Mouse (Mus musculus) forebrain, embryonic 16.5 days (tissue): ENCODE measurements around the gene Mapkapk5. TPM values are rescaled to one million over a fixed set of nuclear protein-coding genes. Genes with fewer than 3 reads are reported as not detected.
"Not testable (repeated sequence)": the region's sequence is repeated elsewhere in the genome, so short reads cannot be mapped to it uniquely, and the experiment has no call there.

Source experiments
- ATAC-seq: fragments of 200-750 bp; cut with Nextera tagmentation; 2 replicates; pipeline ENCODE4 v1.8.0; 2017; ENCODE audit warnings: mild to moderate bottlenecking, moderate library complexity
- H3K27ac ChIP-seq: fragments of 300-500 bp; sonication (generic); 2 replicates; pipeline ENCODE4 v1.5.1; 2014; ENCODE audit warnings: low read length, control low read depth
- H3K27me3 ChIP-seq: fragments of 300-500 bp; sonication (generic); replicated peaks from 2 replicates; pipeline ENCODE4 v1.6.1; 2014; ENCODE audit warnings: low read length; ENCODE audit not compliant: control insufficient read depth, insufficient read depth
- H3K36me3 ChIP-seq: fragments of 300-500 bp; sonication (generic); 2 replicates; pipeline ENCODE4 v1.6.1; 2014; ENCODE audit not compliant: control insufficient read depth, insufficient read depth
- H3K4me1 ChIP-seq: fragments of 300-500 bp; sonication (generic); replicated peaks from 2 replicates; pipeline ENCODE4 v1.6.1; 2014; ENCODE audit warnings: low read length; ENCODE audit not compliant: control insufficient read depth, insufficient read depth
- H3K4me2 ChIP-seq: fragments of 300-500 bp; sonication (generic); 2 replicates; pipeline ENCODE4 v1.6.1; 2014; ENCODE audit warnings: mild to moderate bottlenecking, low read length, control low read depth
- H3K4me3 ChIP-seq: fragments of 300-500 bp; sonication (generic); replicated peaks from 2 replicates; pipeline ENCODE4 v1.5.1; 2014; ENCODE audit warnings: mild to moderate bottlenecking, low read length, control low read depth
- H3K9ac ChIP-seq: fragments of 300-500 bp; sonication (generic); replicated peaks from 2 replicates; pipeline ENCODE4 v1.6.1; 2014; ENCODE audit warnings: low read depth, low read length, control low read depth
- H3K9me3 ChIP-seq: fragments of 300-500 bp; sonication (generic); 2 replicates; pipeline ENCODE4 v1.6.1; 2016; ENCODE audit warnings: low read length; ENCODE audit not compliant: control insufficient read depth
- WGBS: fragments of 180-500 bp; shearing (Covaris S2); extraction: QIAGEN DNeasy Blood & Tissue Kit; methylation state at CpG from one replicate; pipeline ENCODE4 v1.1.7; 2014; 5-methylcytosine and 5-hydroxymethylcytosine counted together
- polyA plus RNA-seq: library from polyadenylated mRNA; unstranded; fragments of >200 nt; fragmentation: Nextera tagmentation; extraction: Ambion mirVana; gene quantifications from 2 replicates; pipeline ENCODE4 v1.2.1, GENCODE M21; 2015

The Mapkapk5 gene
- polyA plus RNA-seq, 1 experiment from 2014 or later, result 67.8 TPM

DNA sequence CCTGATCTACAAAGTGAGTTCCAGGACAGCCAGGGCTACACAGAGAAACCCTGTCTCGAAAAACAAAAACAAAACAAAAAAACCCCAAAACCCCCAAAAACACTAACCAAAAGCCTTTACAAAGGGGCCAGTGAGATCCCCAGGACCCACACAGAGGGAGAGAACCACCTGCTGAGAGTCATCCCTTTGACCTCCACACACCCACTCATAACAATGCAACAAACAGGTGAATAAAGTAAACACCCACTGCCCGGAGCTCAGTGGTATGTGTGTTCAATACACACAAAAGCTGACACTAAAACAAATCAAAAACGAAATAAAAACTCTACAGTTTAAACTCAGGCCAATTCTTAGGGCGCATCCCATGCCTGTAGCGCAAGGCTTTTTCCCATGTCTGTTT is 5.6 kb downstream of the Mapkapk5 start:
- 93% methylated on average over 5 of the region's 5 CpGs for WGBS
- Histone ChIP-seq H3K4me2 (no peak overlapping the region), H3K9ac (no peak overlapping the region)

DNA sequence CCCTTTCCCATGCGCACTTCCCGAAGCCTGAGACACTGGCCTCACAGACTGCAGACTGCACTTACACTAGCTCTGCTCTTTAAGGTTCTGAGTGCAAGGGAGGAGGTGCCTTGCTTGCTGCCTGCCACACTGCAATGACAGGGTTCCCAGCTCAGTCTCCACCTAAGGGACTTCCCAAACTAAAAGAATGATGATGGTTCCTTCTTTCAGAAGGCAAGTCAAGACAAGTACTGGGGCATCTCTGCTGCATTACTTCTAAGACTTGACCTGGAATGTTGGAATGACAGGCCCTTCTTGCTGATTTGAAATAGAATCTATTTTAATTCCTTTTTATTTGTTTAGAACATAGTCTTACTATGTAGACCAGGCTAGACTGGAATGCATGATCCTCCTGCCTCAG is 8.1 kb downstream of the Mapkapk5 start:
- H3K4me3 ChIP-seq, result no peak overlapping the region
- peaks cover 18% of the 10 kb centered on the region; the same call in 1 of the 2 replicates for H3K36me3 ChIP-seq
- no peak overlapping the region for H3K9ac ChIP-seq
- no peak overlapping the region for H3K4me2 ChIP-seq
- 75% methylated on average over 2 of the region's 2 CpGs for WGBS
- H3K9me3 ChIP-seq, result no peaks in the 10 kb centered on the region
- H3K4me1 ChIP-seq, result 0 out of 2 replicates have a peak, but pooled peaks cover 5% of the 10 kb centered on the region
- no peak overlapping the region for H3K27ac ChIP-seq
- H3K27me3 ChIP-seq, result no peaks in the 10 kb centered on the region
- no peak for ATAC-seq

More for the DNA sequence above, 5.6 kb downstream of the Mapkapk5 start:
- peaks cover 25% of the 10 kb centered on the region for H3K4me1 ChIP-seq
- H3K27me3 ChIP-seq, result no peaks in the 10 kb centered on the region
- peaks cover 8% of the 10 kb centered on the region; the same call in 1 of the 2 replicates for H3K36me3 ChIP-seq
- H3K9me3 ChIP-seq, result no peaks in the 10 kb centered on the region
- H3K27ac ChIP-seq, result no peak overlapping the region
- ATAC-seq, result no peak
- no peak overlapping the region for H3K4me3 ChIP-seq

DNA sequence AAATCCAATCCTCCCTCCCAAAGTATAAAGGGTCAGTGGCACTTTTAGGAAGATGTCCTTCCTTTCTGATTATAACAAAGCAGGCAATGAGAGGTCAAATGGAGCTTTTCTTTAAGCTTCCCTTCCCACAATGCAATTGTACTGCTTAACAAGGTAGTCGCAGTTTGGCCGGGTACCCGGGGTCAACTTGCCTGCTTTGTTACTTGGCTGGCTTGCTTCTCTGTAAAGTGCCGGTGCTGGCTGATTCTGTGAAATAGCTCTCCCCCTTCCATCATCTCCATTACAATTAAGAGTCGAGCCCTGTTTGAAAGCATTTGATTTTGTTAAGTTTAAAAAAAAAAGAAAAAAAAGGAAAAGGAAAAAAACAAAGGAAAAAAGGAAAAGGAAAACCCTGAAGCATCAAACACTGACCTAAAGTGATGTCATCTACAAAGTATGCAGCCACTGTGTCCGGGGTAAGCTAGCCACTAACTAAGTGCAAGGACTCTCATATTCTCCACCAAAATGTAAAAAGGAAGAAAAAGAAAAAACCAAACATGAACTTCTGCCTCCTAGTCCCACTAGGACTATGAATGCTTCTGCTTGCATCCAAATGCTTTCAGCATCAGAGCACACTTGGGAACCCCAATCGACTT is 8.7 kb downstream of the Mapkapk5 start:
- Histone ChIP-seq H3K27me3 (no peaks in the 10 kb centered on the region), H3K4me1 (0 out of 2 replicates have a peak, but pooled peaks cover under 1% of the 10 kb centered on the region), H3K36me3 (peaks cover 20% of the 10 kb centered on the region; the same call in 1 of the 2 replicates), H3K27ac (no peak overlapping the region), H3K9ac (no peak overlapping the region), H3K4me3 (no peak overlapping the region), H3K4me2 (no peak overlapping the region), H3K9me3 (no peaks in the 10 kb centered on the region)
- WGBS, result 37% methylated on average over 7 of the region's 7 CpGs
- ATAC-seq, result no peak

DNA sequence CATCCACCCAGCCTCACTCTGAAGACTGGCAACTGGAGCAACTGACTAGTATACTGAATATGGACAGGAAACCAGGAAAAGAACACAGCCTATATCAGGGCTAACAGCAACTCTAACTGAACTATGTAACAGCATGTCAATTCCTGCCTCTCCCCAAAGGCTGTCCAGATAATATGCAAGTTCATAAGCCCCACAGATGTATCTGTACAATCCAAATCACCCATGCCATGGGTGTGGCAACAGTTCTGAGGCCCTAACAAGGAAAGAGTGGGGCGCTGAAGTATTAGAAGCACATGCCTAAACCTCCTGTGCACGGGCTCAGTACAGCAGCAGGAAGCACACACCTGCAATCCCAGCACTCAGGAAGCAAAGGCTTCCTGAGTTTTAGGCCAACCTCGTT is 10.6 kb downstream of the Mapkapk5 start:
- Histone ChIP-seq H3K4me2 (no peak overlapping the region), H3K9me3 (no peaks in the 10 kb centered on the region), H3K9ac (no peak overlapping the region), H3K4me1 (no peaks in the 10 kb centered on the region), H3K36me3 (peaks cover 32% of the 10 kb centered on the region), H3K4me3 (no peak overlapping the region), H3K27ac (no peak overlapping the region), H3K27me3 (no peaks in the 10 kb centered on the region)
- 96% methylated on average over 3 of the region's 3 CpGs for WGBS
- ATAC-seq, result no peak

DNA sequence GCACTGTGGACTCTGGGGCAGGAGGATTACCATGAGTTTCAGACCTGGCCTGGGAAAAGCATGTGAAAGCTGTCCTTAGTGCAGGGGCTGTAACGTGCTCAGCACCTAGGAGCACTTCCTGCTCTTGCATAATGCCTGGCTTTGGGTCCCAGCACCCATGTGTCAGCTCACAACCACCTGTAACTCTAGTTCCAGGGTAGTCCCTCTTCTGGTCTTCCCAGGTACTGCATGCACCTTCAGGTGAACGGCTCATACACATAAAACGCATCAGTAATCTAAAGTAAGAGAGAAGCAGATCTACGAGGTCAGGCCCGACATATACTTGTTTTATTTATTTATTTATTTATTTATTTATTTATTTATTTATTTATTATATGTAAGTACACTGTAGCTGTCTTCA is 11.2 kb downstream of the Mapkapk5 start:
- Histone ChIP-seq H3K4me2 (no peak overlapping the region), H3K4me3 (no peak overlapping the region), H3K27me3 (no peaks in the 10 kb centered on the region), H3K27ac (no peak overlapping the region), H3K4me1 (no peaks in the 10 kb centered on the region), H3K9ac (no peak overlapping the region), H3K9me3 (no peaks in the 10 kb centered on the region), H3K36me3 (peaks cover 32% of the 10 kb centered on the region)
- ATAC-seq, result no peak
- 94% methylated on average over 5 of the region's 5 CpGs for WGBS

DNA sequence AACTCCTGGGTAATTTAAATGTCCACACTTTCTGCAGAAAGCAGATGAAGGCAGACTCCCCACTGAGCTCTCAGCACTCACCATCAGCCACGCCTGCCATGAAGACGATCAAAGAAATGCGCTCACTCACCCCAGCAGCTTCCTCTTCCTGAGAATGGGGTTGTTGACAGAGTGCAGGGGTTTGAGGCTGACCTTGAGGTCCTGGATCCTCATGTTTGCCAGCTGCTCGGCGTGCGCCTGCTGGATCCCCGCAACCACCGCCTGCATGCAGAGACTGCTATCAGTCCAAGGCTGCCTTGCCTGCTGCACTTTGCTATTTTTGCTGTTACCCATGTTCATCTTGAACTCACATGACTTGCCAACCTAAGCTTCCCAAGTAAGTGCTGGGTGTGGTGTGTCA is 18.7 kb downstream of the Mapkapk5 start:
- Histone ChIP-seq H3K27ac (no peak overlapping the region), H3K9me3 (no peaks in the 10 kb centered on the region), H3K27me3 (no peaks in the 10 kb centered on the region), H3K9ac (no peak overlapping the region), H3K36me3 (peaks cover 44% of the 10 kb centered on the region), H3K4me1 (no peaks in the 10 kb centered on the region), H3K4me2 (no peak overlapping the region), H3K4me3 (no peak overlapping the region)
- 86% methylated on average over 8 of the region's 8 CpGs for WGBS
- no peak for ATAC-seq

DNA sequence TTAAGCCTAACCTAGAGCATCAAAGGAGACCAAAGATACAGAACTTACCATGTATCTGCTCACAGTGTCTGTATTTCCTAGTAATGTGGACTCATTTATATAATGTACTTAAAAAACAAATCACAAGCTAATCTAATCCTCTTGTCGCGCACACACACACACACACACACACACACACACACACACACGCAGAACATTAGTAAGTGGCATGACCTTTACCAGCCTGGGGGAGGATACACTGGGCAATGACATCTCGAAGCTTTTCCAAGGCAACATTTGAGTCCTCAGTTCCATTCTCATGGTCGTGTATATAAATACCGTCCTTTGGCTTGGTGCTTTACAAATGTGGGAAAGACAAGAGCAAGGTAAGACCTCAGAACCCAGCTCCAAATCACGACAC is 19.2 kb downstream of the Mapkapk5 start:
- no peak for ATAC-seq
- WGBS, result 91% methylated on average over 7 of the region's 7 CpGs
- Histone ChIP-seq H3K4me3 (no peak overlapping the region), H3K36me3 (peaks cover 42% of the 10 kb centered on the region), H3K4me1 (no peaks in the 10 kb centered on the region), H3K4me2 (no peak overlapping the region), H3K27ac (no peak overlapping the region), H3K9me3 (no peaks in the 10 kb centered on the region), H3K27me3 (no peaks in the 10 kb centered on the region), H3K9ac (no peak overlapping the region)

DNA sequence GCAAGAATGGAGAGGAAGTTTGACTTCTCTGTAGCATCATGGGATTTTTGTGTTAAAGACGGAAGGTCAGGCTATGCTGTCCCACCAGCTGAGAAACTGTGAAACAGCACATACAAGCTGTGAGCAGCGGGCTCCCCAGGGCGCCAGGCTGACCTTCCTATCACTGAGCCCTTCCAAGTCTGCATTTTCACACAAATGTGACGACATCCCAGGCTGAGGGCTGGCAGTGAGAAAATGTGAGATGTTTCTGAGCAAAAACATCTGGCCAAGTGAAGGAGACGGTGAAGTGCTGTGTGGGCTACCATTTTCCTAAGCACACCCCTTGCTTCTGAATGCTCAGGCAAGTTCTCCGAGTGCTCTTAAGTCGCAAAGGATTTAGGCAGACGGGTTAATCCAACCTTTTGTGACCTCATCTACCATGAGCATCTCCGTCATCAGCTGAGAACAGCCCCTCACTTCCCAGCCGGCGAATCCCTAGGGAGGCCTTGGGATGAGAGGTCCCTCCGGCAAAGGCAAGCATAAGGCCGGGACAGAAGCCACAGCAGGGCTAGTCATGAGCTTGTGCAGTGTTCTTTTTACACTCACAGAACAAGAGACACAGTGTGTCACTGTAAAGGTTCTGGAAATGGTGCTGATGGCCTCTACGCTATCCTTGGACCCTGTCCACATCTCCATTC is 19.8 kb downstream of the Mapkapk5 start:
- Histone ChIP-seq H3K27me3 (no peaks in the 10 kb centered on the region), H3K9me3 (no peaks in the 10 kb centered on the region), H3K9ac (no peak overlapping the region), H3K4me1 (no peaks in the 10 kb centered on the region), H3K4me3 (no peak overlapping the region), H3K4me2 (no peak overlapping the region), H3K27ac (no peak overlapping the region), H3K36me3 (peaks cover 42% of the 10 kb centered on the region)
- 91% methylated on average over 14 of the region's 14 CpGs for WGBS
- no peak for ATAC-seq

DNA sequence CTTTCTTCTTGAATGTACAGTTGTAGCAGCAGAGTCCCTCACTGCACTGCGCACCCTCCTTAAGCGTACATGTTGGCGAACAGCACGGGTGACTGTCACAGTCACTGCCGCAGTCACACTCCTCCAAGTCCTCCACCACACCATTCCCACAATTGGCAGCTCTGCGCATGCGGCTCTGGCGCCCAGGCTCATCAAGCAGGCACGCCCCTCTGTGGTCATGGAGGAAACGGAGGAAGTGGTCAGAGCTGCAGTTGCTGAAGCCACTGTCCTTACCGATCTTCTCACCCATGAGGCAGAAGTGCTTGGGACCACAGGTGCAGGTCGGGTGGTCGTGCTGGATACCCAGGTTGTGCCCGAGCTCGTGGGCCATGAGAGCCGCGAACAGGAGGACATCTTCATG is 25.9 kb downstream of the Mapkapk5 start:
- H3K36me3 ChIP-seq, result peaks cover 20% of the 10 kb centered on the region
- not testable (repeated sequence) for ATAC-seq, H3K27ac ChIP-seq, H3K9ac ChIP-seq, H3K4me1 ChIP-seq, H3K27me3 ChIP-seq, H3K9me3 ChIP-seq, H3K4me2 ChIP-seq, H3K4me3 ChIP-seq
- WGBS, result 94% methylated on average over 10 of the region's 17 CpGs
